Mouse (Mus musculus) liver, embryonic 14.5 days (tissue): ENCODE data around the gene Fam222b.

Experiments
- CTCF ChIP-seq: IDR thresholded peaks from 2 replicates; pipeline ENCODE4 v1.5.1; 2016; ENCODE audit warnings: antibody characterized with exemption, low read depth, control low read depth
- EP300 ChIP-seq: IDR thresholded peaks from 2 replicates; pipeline ENCODE4 v1.6.1; 2016; ENCODE audit warnings: antibody characterized with exemption, low read depth

- no peak for TF ChIP-seq CTCF
- TF ChIP-seq EP300 = no peak
Measured at GRCm38 (mm10) chr11:78134344-78134743, 39.9 kb downstream of the Fam222b start.
